In genomic region chr10:27193986-27194908, GRCm38 (mm10) we compare ENCODE assay signal across 14 mouse cellular contexts.
"Had no signal": no experiment of that assay in that cellular context is flagged by ENCODE, and none has a peak within 500 bp of the region (broad histone marks: within the 10 kb centered on the region; RNA-seq: fewer than 3 reads in every experiment).

No protein-coding gene starts in this region.

- ATAC-seq: intestine, embryonic 15.5 days; liver, embryonic 12.5 days had no signal

- H3K4me1 ChIP-seq: intestine, embryonic 15.5 days; limb, embryonic 15.5 days; liver, embryonic 12.5 days; lung, embryonic 15.5 days; neural tube, embryonic 12.5 days; stomach, embryonic 15.5 days had no signal

- H3K4me2 ChIP-seq: intestine, embryonic 15.5 days; limb, embryonic 15.5 days; liver, embryonic 12.5 days; lung, embryonic 15.5 days; neural tube, embryonic 12.5 days; stomach, embryonic 15.5 days had no signal

- DNase-seq: kidney, adult 18-20 months; kidney, postnatal 10 days; kidney, postnatal 4 days; midbrain, embryonic 14.5 days; right cerebral cortex, postnatal 14 days; thymus, postnatal 36 days had no signal

- H3K27me3 ChIP-seq: intestine, embryonic 15.5 days; limb, embryonic 15.5 days; liver, embryonic 12.5 days; lung, embryonic 15.5 days; neural tube, embryonic 12.5 days; stomach, embryonic 15.5 days had no signal

- H3K9me3 ChIP-seq: intestine, embryonic 15.5 days; limb, embryonic 15.5 days; liver, embryonic 12.5 days; lung, embryonic 15.5 days; neural tube, embryonic 12.5 days; stomach, embryonic 15.5 days had no signal

- H3K36me3 ChIP-seq: intestine, embryonic 15.5 days; limb, embryonic 15.5 days; liver, embryonic 12.5 days; lung, embryonic 15.5 days; neural tube, embryonic 12.5 days; stomach, embryonic 15.5 days had no signal

- H3K4me3 ChIP-seq: intestine, embryonic 15.5 days; layer of hippocampus, adult 2 months; left cerebral cortex, adult 2 months; limb, embryonic 15.5 days; liver, embryonic 12.5 days; lung, embryonic 15.5 days; neural tube, embryonic 12.5 days; stomach, embryonic 15.5 days had no signal

- H3K9ac ChIP-seq: intestine, embryonic 15.5 days; limb, embryonic 15.5 days; liver, embryonic 12.5 days; lung, embryonic 15.5 days; neural tube, embryonic 12.5 days; stomach, embryonic 15.5 days had no signal

- H3K27ac ChIP-seq: intestine, embryonic 15.5 days; layer of hippocampus, adult 2 months; left cerebral cortex, adult 2 months; limb, embryonic 15.5 days; liver, embryonic 12.5 days; lung, embryonic 15.5 days; neural tube, embryonic 12.5 days; stomach, embryonic 15.5 days had no signal
